Mouse (Mus musculus) retina, adult 2 months (tissue): ENCODE measurements around the gene F3.

Experiments used
- DNase-seq: peaks from one replicate; pipeline ENCODE4 v3.0.0-alpha.2; 2012; ENCODE audit warnings: low read depth, low spot score

F3 gene

DNA sequence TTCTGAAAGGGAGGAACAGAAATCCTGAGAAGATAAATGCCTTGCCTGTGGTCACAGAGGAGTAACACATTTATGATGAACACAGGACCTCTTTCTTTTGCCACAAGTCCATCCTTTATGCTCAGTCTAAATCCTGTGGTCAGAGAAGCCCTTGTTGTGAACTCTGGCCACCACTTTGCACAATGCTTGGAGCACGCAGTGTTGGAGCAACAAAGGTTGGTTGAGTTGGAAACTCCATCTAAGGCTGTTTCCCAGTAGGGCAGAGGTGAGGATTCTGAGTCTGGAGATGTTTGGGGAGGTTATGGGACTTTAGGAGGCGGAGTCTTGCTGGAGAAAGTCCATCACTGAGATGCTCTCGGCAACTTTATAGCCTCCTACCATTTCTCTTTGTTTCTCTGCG, 16.2 kb upstream of the F3 start:
- no peak for DNase-seq

DNA sequence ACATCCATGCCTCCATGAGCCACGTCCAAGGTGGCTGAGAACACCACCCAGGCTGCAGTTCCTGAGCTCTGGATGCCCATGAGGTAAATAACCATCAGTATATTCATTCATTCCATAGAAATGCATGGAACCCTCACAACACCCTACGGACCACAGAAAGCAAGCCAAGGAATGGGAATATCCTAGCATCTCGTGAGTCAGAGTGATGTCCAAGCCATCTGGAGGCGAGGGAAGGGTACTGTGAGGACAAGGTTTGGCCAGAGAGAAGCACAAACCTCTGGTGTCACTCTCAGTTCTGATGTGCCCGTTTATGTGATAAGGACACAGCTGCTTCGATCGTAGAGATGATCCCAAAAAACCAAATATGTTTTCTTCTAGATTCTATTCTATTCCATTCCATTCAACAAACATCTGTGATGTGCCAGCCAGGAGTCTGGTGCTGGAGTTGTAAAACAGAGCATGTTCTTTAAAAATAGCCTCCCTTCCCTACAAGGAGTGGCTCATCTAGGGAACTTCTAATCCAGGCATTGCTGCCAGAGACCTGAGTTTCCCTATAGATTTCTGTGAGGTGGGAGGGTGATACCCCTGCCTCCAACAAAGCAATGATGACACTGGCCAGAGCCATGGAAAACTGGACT, 12.3 kb upstream of the F3 start:
- DNase-seq, result no peak

DNA sequence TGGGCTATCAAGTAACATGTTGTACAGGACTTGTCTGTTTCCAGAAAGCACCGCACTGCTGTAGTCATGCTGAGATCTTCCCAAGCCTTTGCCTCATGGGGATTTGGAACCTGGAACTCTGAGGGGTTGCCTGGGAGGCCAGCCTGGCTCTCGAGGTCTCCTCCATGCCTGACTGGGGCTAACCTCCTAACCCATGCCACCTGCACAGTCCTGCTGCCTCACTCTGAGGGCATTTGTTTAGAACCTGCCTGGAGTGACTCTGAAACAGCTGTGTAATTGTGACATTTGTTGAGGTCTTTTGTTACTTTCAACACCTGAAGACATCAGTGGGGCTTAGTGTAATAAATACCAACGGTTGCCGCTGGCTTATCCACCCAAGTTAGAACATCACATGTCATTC, 11.1 kb upstream of the F3 start:
- no peak for DNase-seq

DNA sequence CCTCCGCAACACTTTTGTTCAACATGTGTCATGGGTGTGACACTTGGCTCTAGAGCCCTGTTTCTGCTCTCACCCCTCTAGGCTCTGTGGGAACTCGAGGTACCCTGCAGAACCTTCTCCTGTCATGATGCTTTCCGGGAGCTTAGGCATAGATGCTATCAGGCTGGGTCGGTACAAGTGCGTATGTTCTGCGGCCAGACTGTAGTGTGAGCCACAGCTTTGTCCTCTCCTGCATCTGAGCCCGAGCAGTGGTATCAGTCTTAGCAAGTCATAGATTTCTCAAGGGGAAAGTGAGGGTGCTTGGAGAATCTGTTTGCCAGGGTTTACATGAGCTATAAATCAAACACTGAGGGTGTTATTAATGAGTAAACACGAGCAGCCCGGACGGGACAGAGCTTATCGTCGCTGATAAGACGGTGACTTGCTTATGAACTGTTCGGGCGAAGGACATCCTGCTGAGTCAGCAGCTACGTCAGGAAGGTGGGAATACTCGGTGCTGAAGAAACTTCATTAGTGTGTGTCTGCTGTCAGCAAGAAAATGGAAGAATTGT, 10.1 kb upstream of the F3 start:
- DNase-seq, result no peak

DNA sequence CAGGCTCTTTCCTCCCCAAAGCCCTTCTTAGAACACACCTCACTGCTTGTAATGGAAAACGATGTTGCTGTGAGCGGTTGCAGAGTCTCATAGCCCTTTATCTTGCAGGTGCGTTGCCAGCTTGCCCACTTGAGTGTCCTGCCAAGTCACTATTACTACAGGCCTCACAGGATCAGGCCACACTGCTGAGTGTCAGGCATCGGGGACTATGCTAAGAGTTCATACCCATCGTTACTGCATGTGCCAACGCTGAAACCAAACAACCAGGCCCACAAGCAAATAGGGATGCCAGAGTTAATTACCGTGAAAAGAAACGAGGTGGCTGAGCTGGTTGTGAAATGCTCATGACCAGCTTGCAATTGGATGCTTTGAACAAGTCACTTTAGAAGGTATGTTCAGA, 9.5 kb upstream of the F3 start:
- DNase-seq, result no peak

DNA sequence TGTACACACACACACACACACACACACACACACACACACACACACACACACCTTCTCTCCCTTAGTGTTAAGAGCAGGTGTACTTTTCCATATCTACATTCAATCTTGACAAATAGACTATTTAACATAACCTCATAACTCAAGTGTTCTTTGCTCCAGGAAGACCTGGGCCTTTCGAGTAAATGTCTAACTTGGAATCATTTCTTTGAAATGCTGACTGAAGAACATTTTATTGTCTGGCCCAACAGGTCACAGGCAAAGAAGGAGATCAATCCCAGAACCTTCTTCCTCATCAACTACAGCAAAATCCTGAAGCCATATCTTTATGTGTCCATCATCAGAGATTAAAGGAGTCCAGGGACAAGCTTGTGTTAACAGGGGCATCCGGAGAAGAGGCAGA, 8.9 kb upstream of the F3 start:
- DNase-seq, result no peak

DNA sequence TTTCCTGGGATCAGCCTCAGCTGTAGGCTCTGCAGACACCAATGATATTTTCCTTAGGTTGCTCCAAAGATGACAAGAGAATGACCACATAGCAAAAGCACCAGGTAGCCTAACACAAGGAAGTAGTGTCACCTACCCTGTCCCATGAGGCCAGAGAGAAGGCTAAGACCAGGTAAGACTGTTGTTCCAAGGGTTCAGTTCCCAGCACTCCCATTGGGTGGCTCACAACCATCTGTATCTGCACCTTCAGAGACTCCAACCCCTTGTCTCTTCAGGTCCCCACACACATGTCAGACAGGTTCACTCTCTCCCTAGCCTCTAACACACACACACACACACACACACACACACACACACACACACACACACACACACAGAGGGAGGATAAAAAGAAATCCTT, 8.0 kb upstream of the F3 start:
- DNase-seq, result no peak

DNA sequence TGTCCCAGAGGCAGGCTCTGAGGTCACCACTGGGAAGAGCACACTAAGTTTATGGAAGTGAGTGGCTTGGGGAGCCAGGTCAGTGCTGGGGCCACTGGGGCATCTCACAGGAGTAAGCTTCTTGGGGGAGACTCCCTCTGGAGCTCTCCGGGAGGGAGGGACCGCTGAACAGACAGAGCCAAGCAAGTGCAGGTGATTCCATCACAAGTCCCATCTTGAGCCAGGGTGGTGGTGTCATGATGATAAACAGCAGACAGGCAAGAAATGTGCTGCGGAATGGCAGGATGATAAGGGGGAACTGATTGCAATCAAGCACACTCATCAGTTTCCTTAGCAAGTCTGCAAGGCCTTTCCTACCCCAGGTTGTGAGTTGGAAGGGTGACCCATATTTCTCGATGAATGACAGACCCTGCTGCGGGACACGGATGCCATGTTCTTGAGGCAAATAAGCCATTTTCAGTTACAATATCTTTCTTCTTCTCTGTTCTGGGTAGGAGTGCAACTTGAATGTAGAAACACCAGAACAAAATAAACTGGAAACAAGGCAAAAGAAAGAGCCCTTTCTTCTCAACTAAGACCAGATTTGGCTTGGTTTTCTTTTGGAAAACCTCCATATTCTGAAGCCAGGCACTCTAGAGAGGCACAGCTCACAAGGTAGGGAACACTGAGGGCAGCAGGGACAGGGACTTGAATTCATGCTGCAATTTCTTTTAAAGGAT, 7.4 kb upstream of the F3 start:
- no peak for DNase-seq

DNA sequence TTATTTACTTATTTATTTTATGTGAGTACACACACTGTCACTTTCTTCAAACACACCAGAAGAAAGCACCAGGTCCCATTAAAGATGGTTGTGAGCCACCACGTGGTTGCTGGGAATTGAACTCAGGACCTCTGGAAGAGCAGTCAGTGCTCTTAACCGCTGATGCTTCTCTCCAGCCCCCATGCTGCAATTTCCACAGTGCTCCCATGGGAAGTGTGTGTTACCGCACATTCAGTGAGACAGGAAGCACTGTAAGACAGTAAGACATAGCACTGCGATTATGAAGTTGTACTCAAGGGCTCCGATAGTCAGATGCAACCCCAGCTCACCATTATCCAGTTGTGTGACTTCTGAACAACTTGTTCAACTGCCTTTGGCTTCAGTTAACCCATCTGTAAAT, 6.9 kb upstream of the F3 start:
- no peak for DNase-seq

DNA sequence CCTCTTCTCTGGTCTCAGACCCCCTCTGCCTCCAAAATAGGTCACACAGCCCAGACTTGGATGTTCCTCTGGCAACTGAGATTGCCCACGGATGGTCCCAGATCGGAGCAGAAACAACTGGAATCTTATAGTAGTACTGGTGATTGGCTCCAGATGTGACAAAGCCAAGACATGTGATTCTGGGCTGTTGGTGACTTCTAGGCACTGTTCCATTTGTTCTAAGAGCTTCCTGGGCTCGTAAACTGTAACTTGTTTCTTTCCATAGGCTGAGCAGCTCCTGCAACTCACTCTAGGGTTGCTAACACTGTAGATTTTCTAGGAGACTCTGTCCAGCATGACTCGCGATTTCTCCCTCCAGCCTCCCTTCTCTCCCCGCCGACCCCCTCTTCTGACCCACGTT, 4.7 kb upstream of the F3 start:
- no peak for DNase-seq

DNA sequence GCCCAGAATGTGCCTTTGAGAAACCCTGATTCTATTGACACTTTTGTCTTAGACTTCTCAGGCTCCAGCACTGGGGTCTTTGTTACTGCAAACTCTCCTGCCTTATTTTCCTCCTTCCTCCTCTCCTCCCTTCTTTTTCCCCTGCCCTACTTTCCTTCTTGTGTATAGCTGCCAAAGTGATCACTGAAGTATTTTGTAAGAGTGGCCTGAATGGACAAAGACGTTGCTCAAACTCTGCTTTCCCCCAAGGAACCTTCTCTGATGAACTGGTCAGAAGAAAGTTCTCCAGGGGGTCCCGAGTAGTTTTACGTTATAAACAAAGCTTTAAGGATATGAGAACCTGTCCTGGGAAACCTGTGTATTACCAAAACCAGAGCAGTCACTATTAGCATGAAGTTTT, 3.6 kb upstream of the F3 start:
- no peak for DNase-seq

DNA sequence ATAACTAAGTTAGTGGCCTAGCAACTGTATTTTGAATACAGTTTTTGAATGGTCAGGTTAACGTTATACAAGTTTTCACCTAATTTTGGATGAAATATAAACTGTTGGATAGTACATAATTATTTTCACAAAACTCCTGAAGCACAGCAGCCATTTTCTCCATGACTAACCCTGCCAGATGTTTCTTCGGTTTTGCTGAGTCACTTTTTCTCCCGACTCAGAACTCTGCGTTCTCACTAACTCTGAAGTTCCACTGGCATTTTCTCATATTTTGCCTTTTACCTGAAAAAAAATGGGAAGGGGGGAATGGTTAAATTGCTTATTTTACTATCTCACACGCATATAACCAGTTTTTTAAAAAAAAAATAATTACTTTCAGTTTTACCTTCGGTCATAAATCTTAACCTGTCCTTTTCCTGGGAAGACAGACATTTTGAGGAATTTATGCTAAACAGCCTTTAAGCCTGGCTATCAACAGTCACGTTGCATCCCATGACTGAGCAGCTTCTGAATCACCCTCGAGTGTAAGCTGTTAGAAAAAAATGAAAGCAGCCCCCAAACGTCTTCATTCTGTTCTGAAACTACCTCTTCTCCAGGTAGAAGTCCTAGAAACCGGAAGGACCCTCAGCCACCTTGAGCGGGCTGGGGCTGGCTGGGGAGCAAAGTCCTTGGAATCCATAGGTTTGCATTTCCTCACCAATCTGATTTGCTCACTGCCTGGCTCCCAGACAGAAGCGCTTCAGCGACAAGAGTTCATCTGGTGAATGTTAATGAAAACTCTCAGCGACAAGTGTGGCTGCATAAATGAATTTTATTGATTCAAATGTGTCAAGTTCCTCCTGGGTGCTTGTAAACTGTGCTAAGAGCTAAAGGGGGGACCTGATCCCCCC, 2.3 kb upstream of the F3 start:
- no peak for DNase-seq

DNA sequence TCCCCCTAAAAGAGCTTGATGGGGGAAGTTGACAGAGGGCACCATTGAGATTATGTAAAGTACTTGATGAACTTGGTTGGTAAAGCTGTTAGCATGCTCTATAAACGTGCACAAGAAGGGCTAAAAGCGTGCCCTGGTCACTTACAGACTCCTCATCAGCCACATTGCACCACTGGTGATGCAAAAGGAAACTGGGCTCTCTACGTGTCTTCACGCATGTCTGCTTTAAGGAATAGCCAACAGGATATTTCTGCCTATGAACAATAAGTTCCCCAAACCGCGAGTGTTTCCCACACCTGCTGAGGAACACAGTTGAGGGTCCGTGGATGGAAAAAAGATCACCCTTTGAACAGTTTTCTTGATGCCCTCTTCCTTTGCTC, 1.7 kb upstream of the F3 start:
- DNase-seq, result no peak

DNA sequence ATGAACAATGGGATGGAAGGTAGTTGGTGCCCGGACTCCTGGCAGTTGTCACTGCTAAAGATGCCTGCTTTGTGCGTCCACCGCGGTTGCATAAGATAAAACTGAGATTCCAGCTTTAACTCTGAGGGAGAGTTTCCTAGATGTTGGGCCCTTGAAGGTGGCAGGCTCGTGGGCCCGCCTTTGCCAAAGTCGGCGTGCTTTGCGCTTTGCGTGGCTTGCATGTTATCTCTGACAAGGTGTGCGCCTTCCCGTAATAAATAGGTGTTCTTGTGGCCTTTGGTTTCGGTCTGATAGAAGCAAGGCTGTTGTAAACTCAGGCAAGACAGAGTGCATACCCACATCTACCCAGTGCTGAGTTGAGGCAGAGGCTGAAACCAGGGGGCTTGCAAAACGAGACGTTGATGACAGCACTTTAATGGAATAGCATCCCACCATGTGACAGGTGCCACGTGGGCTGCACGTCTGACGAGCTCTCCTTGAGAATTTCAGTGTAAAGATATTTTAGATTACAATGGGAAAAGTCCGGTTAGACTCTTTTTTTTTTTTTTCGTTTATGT, 709 bp downstream of the F3 start:
- no peak for DNase-seq

DNA sequence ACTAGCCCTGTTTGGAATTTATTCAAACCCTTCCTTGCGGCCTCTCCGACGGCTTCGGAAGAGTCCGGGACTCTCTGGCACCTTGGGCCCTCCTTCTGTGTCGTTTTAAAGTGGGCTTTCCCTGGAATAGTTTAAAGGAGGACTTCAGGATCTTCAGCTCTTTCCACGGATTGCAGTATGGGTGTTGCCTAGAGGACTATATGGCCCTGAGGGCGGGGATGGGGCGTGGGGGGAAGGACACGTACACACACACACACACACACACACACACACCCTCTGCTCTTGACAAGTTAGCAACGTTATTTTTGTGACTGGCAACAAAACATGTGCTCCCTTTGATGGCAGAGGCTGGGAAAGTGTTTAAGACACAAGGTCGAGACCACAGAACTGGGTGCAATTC, 1.2 kb downstream of the F3 start:
- no peak for DNase-seq

DNA sequence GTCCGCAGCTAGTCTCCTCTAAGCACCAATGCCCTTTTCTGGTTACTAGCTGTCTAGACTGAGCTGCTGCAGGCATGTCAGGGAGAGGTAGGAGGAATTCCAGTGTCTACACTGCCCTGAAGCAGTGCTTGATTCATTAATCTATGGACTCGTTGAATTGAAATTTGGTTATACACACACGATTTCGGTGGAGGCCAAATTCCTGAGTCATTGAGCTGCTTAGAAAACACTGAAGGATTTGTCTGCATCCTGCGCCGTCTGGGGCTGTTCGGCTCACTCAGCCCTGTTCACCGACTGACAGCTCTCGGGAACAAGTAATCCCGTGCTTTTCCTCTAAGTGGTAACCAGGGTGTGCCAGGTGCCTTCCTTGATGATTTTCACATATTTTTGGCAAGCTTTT, 2.3 kb downstream of the F3 start:
- no peak for DNase-seq

DNA sequence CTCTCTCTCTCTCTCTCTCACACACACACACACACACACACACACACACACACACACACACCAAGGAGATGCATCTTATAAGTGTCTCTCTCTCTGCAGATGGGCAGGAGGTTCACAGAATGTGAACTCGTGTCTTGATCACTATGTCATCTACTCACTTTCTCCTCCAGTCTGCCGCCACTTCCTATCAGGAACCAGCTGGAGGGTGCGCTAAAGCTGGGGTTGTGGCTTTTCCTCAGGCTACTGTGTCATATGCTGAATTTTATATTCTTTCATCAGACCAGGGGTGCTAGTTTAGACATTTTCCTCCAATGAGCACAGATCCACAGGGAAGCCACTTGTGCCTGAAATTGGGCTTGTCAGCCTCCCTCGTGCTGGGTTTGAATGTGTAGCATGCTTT, 6.3 kb downstream of the F3 start:
- no peak for DNase-seq

DNA sequence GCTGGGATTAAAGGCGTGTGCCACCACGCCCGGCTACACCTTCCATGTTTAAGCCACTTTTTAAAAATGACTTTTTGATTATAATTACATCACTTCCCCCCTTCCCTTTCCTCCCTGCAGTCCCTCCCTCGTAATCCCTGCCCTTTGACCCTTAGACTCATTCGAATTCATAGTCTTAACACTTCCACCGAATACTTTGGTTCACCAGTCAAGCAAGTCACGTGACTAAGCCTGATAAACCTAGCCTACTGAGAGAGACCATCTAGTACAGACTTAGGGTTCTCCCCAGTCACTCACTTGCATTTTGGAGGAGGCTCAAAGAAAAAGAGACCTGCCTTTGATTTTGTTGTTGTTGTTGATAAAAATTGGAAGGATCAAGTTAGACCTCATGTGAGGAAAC, 12.2 kb downstream of the F3 start:
- no peak for DNase-seq

DNA sequence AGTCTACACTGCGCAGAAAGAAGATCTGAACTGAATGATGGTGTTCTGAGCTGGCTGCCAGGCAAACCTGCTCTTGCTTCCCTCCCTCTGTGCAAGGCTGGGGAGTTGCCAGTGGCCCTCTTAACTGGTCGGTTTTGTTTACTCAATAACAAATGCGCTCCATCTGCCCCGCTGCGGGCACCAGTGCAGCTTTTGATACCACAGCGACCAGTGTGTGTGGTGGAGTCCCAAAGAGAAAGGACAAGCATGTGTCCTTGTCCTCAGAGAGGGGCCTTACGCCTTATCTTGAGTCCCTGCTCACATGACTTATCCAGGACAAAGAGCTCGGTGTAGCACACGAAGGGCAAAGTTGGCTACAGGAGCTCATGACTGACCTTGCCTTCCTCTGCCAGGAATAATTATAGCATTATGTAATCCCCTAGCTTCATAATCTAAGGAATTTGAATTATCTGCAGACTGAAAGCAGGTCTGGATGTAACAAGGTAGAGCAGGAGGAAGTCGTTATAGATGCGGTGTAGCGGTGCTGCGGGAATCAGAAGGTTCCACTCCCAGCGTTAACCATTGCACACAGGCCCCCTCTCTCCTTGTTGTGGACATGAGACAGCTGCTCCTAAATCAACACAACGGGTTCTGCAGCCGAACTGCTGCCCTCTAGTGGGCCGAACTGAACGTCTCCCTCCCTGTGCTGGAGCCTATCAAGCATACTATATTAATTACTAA, 12.8 kb downstream of the F3 start:
- DNase-seq, result peak; percentile 60

DNA sequence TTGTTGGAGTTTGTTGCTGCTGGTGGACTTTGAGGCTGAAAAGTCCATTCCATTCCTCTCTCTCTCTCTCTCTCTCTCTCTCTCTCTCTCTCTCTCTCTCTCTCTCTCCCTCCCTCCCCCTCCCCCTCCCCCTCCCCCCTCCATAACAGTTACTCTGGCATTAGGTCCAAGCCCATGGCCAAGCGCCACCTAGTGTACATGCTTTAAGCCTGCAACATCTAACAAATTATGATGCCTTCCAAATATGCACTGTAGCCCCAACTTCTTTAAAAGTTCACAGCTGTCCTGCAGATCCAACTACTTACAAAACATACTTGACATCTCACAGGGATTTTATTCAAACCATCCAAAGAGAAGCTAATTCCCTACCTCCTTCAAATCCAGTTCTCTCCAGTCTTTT, 14.1 kb downstream of the F3 start:
- no peak for DNase-seq

DNA sequence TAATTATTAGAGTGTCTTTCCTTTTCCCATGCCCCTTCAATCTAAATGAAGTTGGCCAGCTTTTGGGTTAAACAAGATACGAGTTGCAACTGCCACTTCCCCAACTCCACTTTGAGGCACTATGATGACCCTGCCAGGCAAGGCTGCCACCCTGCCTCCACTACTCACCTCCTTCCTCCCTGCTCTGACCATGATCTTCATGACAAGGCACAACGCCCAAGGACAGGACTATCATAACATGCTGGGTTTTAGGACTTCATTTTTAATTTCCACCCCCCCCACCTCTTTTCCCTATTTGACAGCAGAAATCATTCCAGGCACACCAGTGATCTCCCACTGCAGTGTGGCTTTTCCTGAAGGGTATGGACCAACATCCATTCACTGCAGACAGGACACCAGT, 14.6 kb downstream of the F3 start:
- no peak for DNase-seq
